Mouse (Mus musculus): ENCODE data around the gene Ap3s2. TPM values are rescaled to one million over a fixed set of nuclear protein-coding genes. Genes with fewer than 3 reads are reported as not detected.

The Ap3s2 gene
- 36.9 TPM for polyA plus RNA-seq (2014; fragmentation: Illumina TruSeq; extraction: RNeasy Lipid Tissue Mini Kit (QIAGEN cat#74804); ENCODE audit: low read depth, low replicate concordance)

GRCm38 (mm10) chr7:79920344-79920983, at the start of gene Ap3s2:
Gene Ap3s2, minus strand, starts transcription at chr7:79920649.

GRCm38 (mm10) chr7:79934862-79935510, 14.5 kb upstream of the Ap3s2 start, which contains the start of gene Arpin:
Gene Arpin, minus strand, starts transcription at chr7:79935359.

GRCm38 (mm10) chr7:79860811-79861210, 59.6 kb downstream of the Ap3s2 start, which contains the start of gene Anpep:
Gene Anpep, minus strand, starts transcription at chr7:79861059.

Other genes starting within 250 kb of the Ap3s2 start
- gene Kif7, start 204.9 kb downstream of the Ap3s2 start, polyA plus RNA-seq (2014; fragmentation: Illumina TruSeq; extraction: RNeasy Lipid Tissue Mini Kit (QIAGEN cat#74804); ENCODE audit: low read depth, low replicate concordance) = 0.47 TPM
- gene Plin1, start 187.7 kb downstream of the Ap3s2 start, polyA plus RNA-seq (2014; fragmentation: Illumina TruSeq; extraction: RNeasy Lipid Tissue Mini Kit (QIAGEN cat#74804); ENCODE audit: low read depth, low replicate concordance) = 139 TPM
- gene Pex11a, start 177.5 kb downstream of the Ap3s2 start, polyA plus RNA-seq (2014; fragmentation: Illumina TruSeq; extraction: RNeasy Lipid Tissue Mini Kit (QIAGEN cat#74804); ENCODE audit: low read depth, low replicate concordance) = 61.6 TPM
- 1.7 TPM for gene Wdr93, start 177.5 kb downstream of the Ap3s2 start, polyA plus RNA-seq (2014; fragmentation: Illumina TruSeq; extraction: RNeasy Lipid Tissue Mini Kit (QIAGEN cat#74804); ENCODE audit: low read depth, low replicate concordance)
- not detected for gene Mesp1, start 126.9 kb downstream of the Ap3s2 start, polyA plus RNA-seq (2014; fragmentation: Illumina TruSeq; extraction: RNeasy Lipid Tissue Mini Kit (QIAGEN cat#74804); ENCODE audit: low read depth, low replicate concordance)
- not detected for gene Mesp2, start 109.9 kb downstream of the Ap3s2 start, polyA plus RNA-seq (2014; fragmentation: Illumina TruSeq; extraction: RNeasy Lipid Tissue Mini Kit (QIAGEN cat#74804); ENCODE audit: low read depth, low replicate concordance)
- 3.0 TPM for gene Anpep, start 59.6 kb downstream of the Ap3s2 start, polyA plus RNA-seq (2014; fragmentation: Illumina TruSeq; extraction: RNeasy Lipid Tissue Mini Kit (QIAGEN cat#74804); ENCODE audit: low read depth, low replicate concordance)
- 10.3 TPM for gene Arpin, start 14.7 kb upstream of the Ap3s2 start, polyA plus RNA-seq (2014; fragmentation: Illumina TruSeq; extraction: RNeasy Lipid Tissue Mini Kit (QIAGEN cat#74804); ENCODE audit: low read depth, low replicate concordance)
- 0.87 TPM for gene Zfp710, start 104.2 kb upstream of the Ap3s2 start, polyA plus RNA-seq (2014; fragmentation: Illumina TruSeq; extraction: RNeasy Lipid Tissue Mini Kit (QIAGEN cat#74804); ENCODE audit: low read depth, low replicate concordance)
- 7.8 TPM for gene Idh2, start 194.7 kb upstream of the Ap3s2 start, polyA plus RNA-seq (2014; fragmentation: Illumina TruSeq; extraction: RNeasy Lipid Tissue Mini Kit (QIAGEN cat#74804); ENCODE audit: low read depth, low replicate concordance)

All from adrenal gland, adult 10 weeks (tissue).